Mouse (Mus musculus): ENCODE measurements around the gene Ick.
"Not testable (repeated sequence)": the region's sequence is repeated elsewhere in the genome, so short reads cannot be mapped to it uniquely, and the experiment has no call there.

The Ick gene

GRCm38 (mm10) chr9:78148149-78148548 lies 39.2 kb downstream of the Ick start:
- no peak for DNase-seq (ENCODE audit: low spot score in 2 of 2)

GRCm38 (mm10) chr9:78149770-78150169 lies 40.8 kb downstream of the Ick start:
- not testable (repeated sequence) for DNase-seq (ENCODE audit: low spot score in 2 of 2)

GRCm38 (mm10) chr9:78154211-78154977 lies 45.4 kb downstream of the Ick start:
- no peak for DNase-seq (ENCODE audit: low spot score in 2 of 2)

- no peak for DNase-seq (ENCODE audit: low spot score in 2 of 2)
These were observed 48.2 kb downstream of the Ick start for GRCm38 (mm10) chr9:78157221-78157620.

GRCm38 (mm10) chr9:78163291-78163690 lies 54.3 kb downstream of the Ick start:
- DNase-seq (ENCODE audit: low spot score in 2 of 2): no peak

- DNase-seq (ENCODE audit: low spot score in 2 of 2): no peak
These were observed 55.7 kb downstream of the Ick start for GRCm38 (mm10) chr9:78164741-78165140.

- peak in 1 of 2 experiments; percentile 13 for DNase-seq (ENCODE audit: low spot score in 2 of 2)
These were observed 56.5 kb downstream of the Ick start for GRCm38 (mm10) chr9:78165454-78165853.

- DNase-seq (ENCODE audit: low spot score in 2 of 2): no peak
These were observed 57.9 kb downstream of the Ick start for GRCm38 (mm10) chr9:78166694-78167452.

DNA sequence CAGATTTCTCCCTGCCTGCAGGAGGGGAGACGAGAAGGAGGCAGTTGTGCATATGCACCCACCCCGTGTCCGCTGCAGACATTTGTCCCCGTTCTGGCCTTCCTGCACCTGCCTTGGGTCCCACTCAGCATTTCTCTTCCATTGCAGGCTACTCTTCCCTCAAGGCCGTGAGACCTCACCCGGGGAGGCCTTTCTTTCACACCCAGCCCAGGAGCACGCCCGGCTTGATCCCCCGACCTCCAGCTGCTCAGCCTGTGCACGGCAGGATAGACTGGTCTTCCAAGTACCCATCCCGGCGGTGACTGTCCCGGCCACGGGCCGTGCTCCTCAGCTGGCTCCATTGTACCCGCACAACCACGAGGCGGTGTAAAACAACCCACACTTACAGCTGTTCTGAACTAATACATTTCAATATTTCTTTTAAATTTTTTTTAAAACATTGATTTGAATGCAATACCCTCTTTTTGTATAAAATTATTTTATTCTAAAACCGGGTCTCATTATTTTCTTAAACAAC lies 58.5 kb downstream of the Ick start:
- DNase-seq (ENCODE audit: low spot score in 2 of 2): no peak

GRCm38 (mm10) chr9:78168864-78169263 lies 59.9 kb downstream of the Ick start:
- no peak for DNase-seq (ENCODE audit: low spot score in 2 of 2)

GRCm38 (mm10) chr9:78174016-78174415 lies 65.0 kb downstream of the Ick start:
- no peak for DNase-seq (ENCODE audit: low spot score in 2 of 2)

GRCm38 (mm10) chr9:78174925-78175276 lies 65.9 kb downstream of the Ick start:
- DNase-seq (ENCODE audit: low spot score in 2 of 2): not testable (repeated sequence)

- DNase-seq (ENCODE audit: low spot score in 2 of 2): peak; percentile 93 to 96
These were observed 66.5 kb downstream of the Ick start for GRCm38 (mm10) chr9:78175277-78176200.

- peak; percentile 52 to 65 for DNase-seq (ENCODE audit: low spot score in 2 of 2)
These were observed 67.3 kb downstream of the Ick start for GRCm38 (mm10) chr9:78176201-78176727.

- DNase-seq (ENCODE audit: low spot score in 2 of 2): peak; percentile 9 to 25
These were observed 67.8 kb downstream of the Ick start for GRCm38 (mm10) chr9:78176831-78177230.

GRCm38 (mm10) chr9:78178197-78178596 lies 69.2 kb downstream of the Ick start:
- DNase-seq (ENCODE audit: low spot score in 2 of 2): no peak

GRCm38 (mm10) chr9:78179071-78179470 lies 70.1 kb downstream of the Ick start:
- DNase-seq (ENCODE audit: low spot score in 2 of 2): no peak

DNA sequence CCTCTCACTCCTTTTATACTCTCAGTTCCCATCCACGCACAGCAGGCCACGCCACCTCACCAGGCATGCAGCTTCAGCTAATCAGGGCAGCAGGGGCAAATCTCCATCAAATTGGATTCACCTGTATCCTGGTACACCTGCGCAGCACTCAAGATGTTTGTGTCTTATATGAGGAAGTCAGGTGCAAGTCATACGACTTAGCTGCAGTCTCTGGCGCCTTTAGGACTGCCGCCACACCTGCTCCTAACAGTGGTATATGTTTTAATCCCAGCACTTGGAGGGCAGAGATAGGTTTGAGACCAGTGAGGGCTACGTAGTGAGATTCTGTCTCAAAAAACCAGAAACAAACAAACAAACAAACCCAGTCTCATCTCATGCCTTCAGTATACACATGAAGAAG lies 73.5 kb downstream of the Ick start, which contains the start of gene Gsta4:
Gene Gsta4, plus strand, starts transcription at position 301 of the 400 bp plus-strand sequence.
- not testable (repeated sequence) for DNase-seq (ENCODE audit: low spot score in 2 of 2)

- DNase-seq (ENCODE audit: low spot score in 2 of 2): no peak
These were observed 76.7 kb downstream of the Ick start for GRCm38 (mm10) chr9:78185686-78186085.

- DNase-seq (ENCODE audit: low spot score in 2 of 2): peak in 1 of 2 experiments; percentile 15
These were observed 79.9 kb downstream of the Ick start for GRCm38 (mm10) chr9:78188910-78189309.

Data from spleen, postnatal 36 days (tissue).